Mouse (Mus musculus) heart, adult 2 months (tissue): ENCODE data around the gene Fgd2. TPM values are rescaled to one million over a fixed set of nuclear protein-coding genes. Genes with fewer than 3 reads are reported as not detected.
A peak's percentile ranks its signal among the peaks of the same experiment; 100 is the strongest.

Experiments
- DNase-seq, 2 experiments: peaks; one replicate each; pipeline ENCODE4 v3.0.0; 2021
- H3K27ac ChIP-seq: fragments of 200-600 bp; 2 replicates; pipeline ENCODE4 v1.8.1; 2022
- H3K27me3 ChIP-seq: fragments of 200-500 bp; 2 replicates; pipeline ENCODE4 v1.6.1; 2012; ENCODE audit warnings: mild to moderate bottlenecking, low read length, inconsistent platforms, mixed read lengths; ENCODE audit not compliant: control insufficient read depth, insufficient read depth
- H3K36me3 ChIP-seq: fragments of 200-500 bp; 2 replicates; pipeline ENCODE4 v1.6.1; 2012; ENCODE audit warnings: low read length, inconsistent platforms; ENCODE audit not compliant: control insufficient read depth, insufficient read depth
- H3K4me1 ChIP-seq: fragments of 200-500 bp; 2 replicates; pipeline ENCODE4 v1.6.1; 2011; ENCODE audit warnings: low read length; ENCODE audit not compliant: control insufficient read depth, insufficient read depth
- H3K4me3 ChIP-seq: fragments of 200-600 bp; 2 replicates; pipeline ENCODE4 v1.8.1; 2022
- H3K79me2 ChIP-seq: fragments of 200-500 bp; replicated peaks from 2 replicates; pipeline ENCODE4 v1.6.1; 2012; ENCODE audit warnings: mild to moderate bottlenecking, inconsistent platforms, low read length, moderate library complexity, mixed read lengths; ENCODE audit not compliant: control insufficient read depth, insufficient read depth
- H3K9ac ChIP-seq: fragments of 200-500 bp; 2 replicates; pipeline ENCODE4 v1.6.1; 2012; ENCODE audit warnings: low read depth, mild to moderate bottlenecking, control low read depth, inconsistent platforms, low read length, mixed read lengths
- CTCF ChIP-seq: fragments of 200-600 bp; IDR thresholded peaks from 2 replicates; pipeline ENCODE4 v1.8.1; 2022; ENCODE audit warnings: antibody characterized with exemption, mild to moderate bottlenecking, moderate library complexity
- EP300 ChIP-seq: fragments of 200-500 bp; IDR thresholded peaks from 2 replicates; pipeline ENCODE4 v1.6.1; 2011; ENCODE audit warnings: low read depth, low read length, control low read depth; ENCODE audit not compliant: insufficient read depth
- POLR2A ChIP-seq: fragments of 200-500 bp; IDR thresholded peaks from 2 replicates; pipeline ENCODE4 v1.6.1; 2011; ENCODE audit warnings: mild to moderate bottlenecking, low read depth, low read length, control low read depth; ENCODE audit not compliant: insufficient read depth
- WGBS: fragments of 180-500 bp; shearing (Covaris S2); methylation state at CpG from one replicate; pipeline ENCODE4 v1.1.7; 2018; 5-methylcytosine and 5-hydroxymethylcytosine counted together
- intact Hi-C: fragments of 180-260 bp; cut with DNase I; formaldehyde crosslinking; loops from one replicate; pipeline ENCODE4 v1.15.1; 2025
- polyA plus RNA-seq: library from polyadenylated mRNA; depleted of rRNA; stranded (reverse); fragments of >200 nt; gene quantifications from 2 replicates; pipeline ENCODE4 v1.2.3, GENCODE M21; 2012
- total RNA-seq, 2 experiments: library from RNA; stranded (reverse); gene quantifications; 2 replicates each; pipeline ENCODE4 v1.2.3; 2021

Fgd2 gene
- total and polyA plus RNA-seq, 3 experiments: 1.9 to 9.2 (median 2.4) TPM

DNA sequence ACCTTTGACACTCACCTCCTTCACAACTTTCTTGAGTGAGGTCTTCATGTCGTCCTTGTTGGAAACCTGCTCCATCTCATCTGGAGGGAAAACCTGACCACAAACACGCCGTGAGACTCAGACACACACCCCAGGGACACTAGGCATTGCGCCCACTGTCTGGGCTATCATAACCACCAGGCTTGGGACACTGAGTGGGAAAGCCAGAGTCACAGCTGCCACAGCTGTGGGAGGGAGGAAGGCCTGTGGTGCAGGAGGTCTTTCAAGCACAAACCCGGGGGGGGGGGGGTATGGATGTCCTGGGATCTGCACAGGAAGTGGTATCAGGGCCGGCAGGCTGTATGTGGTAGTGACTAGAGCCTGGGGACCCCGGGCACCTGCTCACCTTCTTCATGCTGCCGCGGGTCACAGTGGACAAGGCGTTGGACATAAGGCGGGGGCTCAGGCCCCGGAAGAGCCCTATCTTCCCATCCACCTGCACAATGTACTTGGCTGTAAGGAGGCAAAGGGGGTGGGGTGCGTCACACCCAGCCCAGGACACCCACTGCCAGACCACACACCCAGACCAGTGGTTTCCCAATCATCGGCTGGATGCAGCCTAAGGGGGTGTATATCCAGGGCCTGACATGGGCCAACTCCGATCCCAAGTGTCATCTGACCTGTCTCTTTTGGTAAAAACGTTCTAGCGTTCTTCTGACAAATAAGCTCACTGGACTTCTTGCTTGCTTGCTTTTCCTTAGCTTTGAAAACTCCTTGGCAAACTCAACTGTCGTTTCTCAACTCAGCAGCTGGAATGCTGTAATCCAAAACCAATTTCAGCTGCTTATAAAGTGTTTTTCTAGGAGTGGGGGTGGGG, 20.1 kb upstream of the Fgd2 start:
- intact Hi-C loops: no loop called here
- DNase-seq: peak; percentile 66 to 69
- H3K36me3 ChIP-seq: no peaks in the 10 kb centered on the region; the same call in 1 of the 2 replicates
- peak overlapping the region; percentile 92 for H3K27ac ChIP-seq
- WGBS: 64% methylated on average over 18 of the region's 18 CpGs
- H3K4me3 ChIP-seq: no peak overlapping the region
- H3K79me2 ChIP-seq: no peaks in the 10 kb centered on the region
- H3K4me1 ChIP-seq: peaks cover 35% of the 10 kb centered on the region
- H3K27me3 ChIP-seq: no peaks in the 10 kb centered on the region
- TF ChIP-seq EP300 (no peak), CTCF (no peak), POLR2A (no peak)
- no peak overlapping the region for H3K9ac ChIP-seq

DNA sequence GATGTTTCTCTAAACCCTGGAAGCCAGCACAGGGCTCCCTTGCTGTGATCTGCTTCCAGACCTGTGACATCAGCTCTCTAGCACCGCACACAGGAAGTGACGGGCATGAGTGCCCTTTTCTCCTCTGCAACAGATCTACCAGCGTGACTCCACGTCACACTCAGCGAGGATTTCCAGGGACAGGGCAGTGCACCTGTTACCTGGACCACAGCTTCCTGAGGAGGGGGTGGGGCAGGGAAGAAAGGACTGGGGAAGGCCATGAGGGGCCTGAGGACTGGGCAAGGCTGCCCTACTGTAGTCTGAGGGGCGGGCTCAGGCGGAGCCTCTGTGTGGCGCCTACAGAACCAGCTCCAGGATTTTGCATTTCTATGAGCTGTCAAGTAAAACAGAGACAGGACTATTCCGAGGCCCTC, 19.1 kb upstream of the Fgd2 start:
- Histone ChIP-seq H3K4me1 (peaks cover 37% of the 10 kb centered on the region), H3K36me3 (no peaks in the 10 kb centered on the region; the same call in 1 of the 2 replicates), H3K4me3 (peak overlapping the region; percentile 24; the same call in 1 of the 2 replicates), H3K27me3 (no peaks in the 10 kb centered on the region), H3K79me2 (no peaks in the 10 kb centered on the region), H3K9ac (peak overlapping the region; percentile 62), H3K27ac (peak overlapping the region; percentile 92)
- WGBS: 6% methylated on average over 9 of the region's 9 CpGs
- intact Hi-C loops: no loop called here
- TF ChIP-seq POLR2A: peak; percentile 52; the same call in 1 of the 2 replicates
- peak; percentile 83 for TF ChIP-seq EP300
- peak; percentile 37; the same call in 1 of the 2 replicates for TF ChIP-seq CTCF
- peak; percentile 59 to 75 for DNase-seq

DNA sequence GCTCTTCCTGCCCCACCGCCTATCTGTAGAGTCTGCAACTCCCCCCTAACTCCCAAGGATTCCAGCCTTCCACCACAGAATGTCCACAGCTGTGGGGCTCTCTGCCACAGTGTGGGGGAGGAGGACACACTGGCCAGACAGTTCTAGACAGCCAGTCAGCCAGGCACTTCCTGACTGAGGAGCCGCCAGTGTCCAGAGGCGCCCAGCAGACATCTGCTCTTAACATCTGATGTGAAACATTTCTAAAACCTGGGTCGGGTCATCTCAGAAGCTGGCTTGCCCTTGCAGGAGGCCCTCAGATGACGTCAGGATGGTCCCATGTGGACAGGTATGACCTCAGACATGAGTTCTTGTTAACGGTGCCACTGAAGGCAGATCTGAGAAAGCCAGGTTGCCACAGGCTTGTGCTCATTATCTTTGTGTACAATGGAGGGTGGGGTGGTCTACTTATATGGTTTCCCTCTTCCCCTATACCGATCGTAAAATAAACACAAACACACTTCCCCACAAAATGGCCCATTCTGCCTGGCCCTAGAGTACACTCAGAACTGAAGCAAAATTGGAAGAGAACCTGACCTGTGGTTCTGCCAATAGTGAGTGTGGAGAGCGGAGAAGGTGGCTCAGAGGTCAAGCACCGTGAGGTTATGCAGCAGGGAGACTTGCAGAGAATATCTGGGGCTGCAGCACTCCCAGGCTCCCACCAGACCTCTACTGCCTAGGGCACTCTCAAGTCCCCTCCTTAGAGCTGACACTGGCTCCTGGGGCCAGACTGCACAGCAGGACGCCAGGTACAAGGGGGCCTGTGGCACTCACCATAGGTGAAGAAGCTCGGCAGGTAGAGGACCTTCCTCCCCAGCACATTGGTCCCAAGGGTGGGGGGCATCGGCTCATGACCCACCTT, 18.5 kb upstream of the Fgd2 start:
- Histone ChIP-seq H3K9ac (peak overlapping the region; percentile 62), H3K4me3 (peak overlapping the region; percentile 24; the same call in 1 of the 2 replicates), H3K4me1 (peaks cover 37% of the 10 kb centered on the region), H3K27ac (peak overlapping the region; percentile 92), H3K36me3 (no peaks in the 10 kb centered on the region; the same call in 1 of the 2 replicates), H3K79me2 (peaks cover 3% of the 10 kb centered on the region; the same call in 1 of the 2 replicates), H3K27me3 (no peaks in the 10 kb centered on the region)
- TF ChIP-seq EP300 (peak; percentile 58; the same call in 1 of the 2 replicates), POLR2A (no peak; the same call in none of the 2 replicates)
- intact Hi-C loops: no loop called here
- DNase-seq: peak; percentile 79
- 17% methylated on average over 13 of the region's 13 CpGs for WGBS

DNA sequence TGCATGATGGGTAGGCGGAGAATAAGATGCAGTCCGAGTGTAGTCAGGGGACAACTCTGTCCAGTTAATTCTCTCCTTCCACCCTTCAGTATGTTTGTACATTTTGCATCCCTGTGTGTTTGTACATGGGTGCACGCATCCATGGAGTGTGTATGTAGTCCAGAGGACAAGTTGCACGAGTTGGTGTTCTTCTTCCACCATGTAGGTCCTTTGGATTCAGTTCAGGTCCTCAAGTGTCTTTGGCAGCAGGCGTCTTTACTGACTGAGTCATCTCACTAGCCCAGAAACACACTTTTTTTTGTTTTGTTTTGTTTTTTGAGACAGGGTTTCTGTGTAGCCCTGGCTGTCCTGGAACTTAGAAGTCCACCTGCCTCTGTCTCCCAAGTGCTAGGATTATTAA, 17.5 kb upstream of the Fgd2 start:
- Histone ChIP-seq H3K27ac (no peak overlapping the region), H3K4me1 (peaks cover 39% of the 10 kb centered on the region), H3K4me3 (no peak overlapping the region), H3K79me2 (peaks cover 4% of the 10 kb centered on the region; the same call in 1 of the 2 replicates), H3K27me3 (no peaks in the 10 kb centered on the region), H3K9ac (no peak overlapping the region), H3K36me3 (no peaks in the 10 kb centered on the region; the same call in 1 of the 2 replicates)
- 68% methylated on average over 5 of the region's 5 CpGs for whole genome bisulfite sequencing
- intact Hi-C loops: no loop called here
- DNase-seq: no peak
- TF ChIP-seq POLR2A (peak; percentile 27; the same call in 1 of the 2 replicates), CTCF (no peak), EP300 (no peak)

DNA sequence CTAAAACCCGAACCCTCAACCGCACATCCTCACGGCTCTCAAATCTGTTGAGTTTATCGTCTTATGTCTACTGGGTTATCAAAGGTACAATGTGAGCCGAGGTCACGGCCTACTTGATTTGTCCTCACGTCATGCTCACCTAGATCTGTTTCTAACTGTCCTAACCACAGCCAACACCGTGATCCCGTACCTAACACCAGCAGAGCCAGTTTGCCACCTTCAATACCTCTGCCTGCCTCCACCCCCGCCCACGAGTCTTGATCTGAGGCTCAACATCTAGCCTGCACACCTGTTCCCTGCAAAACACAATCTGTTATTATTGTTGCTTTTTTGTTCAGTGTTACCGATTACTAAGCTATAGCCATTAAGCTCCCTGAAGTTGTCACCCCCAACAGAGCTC, 15.4 kb upstream of the Fgd2 start:
- 74% methylated on average over 12 of the region's 12 CpGs for WGBS
- Histone ChIP-seq H3K27ac (no peak overlapping the region), H3K27me3 (no peaks in the 10 kb centered on the region), H3K4me1 (peaks cover 26% of the 10 kb centered on the region), H3K36me3 (no peaks in the 10 kb centered on the region), H3K4me3 (no peak overlapping the region), H3K9ac (no peak overlapping the region), H3K79me2 (peaks cover 4% of the 10 kb centered on the region; the same call in 1 of the 2 replicates)
- DNase-seq: no peak
- no peak for TF ChIP-seq EP300
- TF ChIP-seq CTCF: no peak
- no peak for TF ChIP-seq POLR2A
- intact Hi-C loops: no loop called here
